Mouse (Mus musculus) C2C12 (cell line): ENCODE measurements around the gene Astl.

Experiments
- CEBPB ChIP-seq: IDR thresholded peaks from one replicate; pipeline ENCODE4 v1.6.1; 2011; ENCODE audit warnings: low read depth, mild to moderate bottlenecking, control low read depth, moderate library complexity
- CTCF ChIP-seq: IDR thresholded peaks from one replicate; pipeline ENCODE4 v1.5.1; 2011; ENCODE audit not compliant: control insufficient read depth, insufficient read depth, insufficient read length
- MAX ChIP-seq: IDR thresholded peaks from one replicate; pipeline ENCODE4 v1.6.1; 2011; ENCODE audit warnings: mild to moderate bottlenecking, control low read depth
- MYOD1 ChIP-seq: IDR thresholded peaks from one replicate; pipeline ENCODE4 v1.6.1; 2011; ENCODE audit warnings: low read depth; ENCODE audit not compliant: control insufficient read depth, insufficient read length

GRCm38 (mm10) chr2:127375087-127375486 is 36.6 kb downstream of the Astl start:
- TF ChIP-seq CTCF (no peak), MAX (no peak), CEBPB (no peak), MYOD1 (no peak)
